Mouse (Mus musculus) CH12.LX (cell line): ENCODE results near the gene Mapk11. TPM values are rescaled to one million over a fixed set of nuclear protein-coding genes. Genes with fewer than 3 reads are reported as not detected.

ENCODE experiments used
- DNase-seq: peaks from one replicate; pipeline ENCODE4 v3.0.0-alpha.2; 2013; ENCODE audit errors: extremely low read depth
- H3K27ac ChIP-seq: 2 replicates; pipeline ENCODE4 v1.5.1; 2012; ENCODE audit warnings: low read depth, mild to moderate bottlenecking, control low read depth, moderate library complexity; ENCODE audit not compliant: insufficient read depth
- H3K27me3 ChIP-seq: replicated peaks from 2 replicates; pipeline ENCODE3; 2012; ENCODE audit warnings: inconsistent platforms
- H3K36me3 ChIP-seq, 2 experiments: replicated peaks in 1 of 2; 2 replicates each; pipeline versions ENCODE3 to v1.6.1; 2012; ENCODE audit warnings: inconsistent platforms in 1 of 2, low read length in 1 of 2, mild to moderate bottlenecking in 1 of 2, mixed read lengths in 1 of 2, moderate library complexity in 1 of 2; ENCODE audit not compliant: control insufficient read depth in 1 of 2, insufficient read depth in 1 of 2
- H3K4me1 ChIP-seq, 2 experiments: 2 replicates each; pipeline ENCODE4 v1.6.1; 2012; ENCODE audit warnings: inconsistent platforms in 1 of 2, moderate library complexity in 1 of 2; ENCODE audit not compliant: insufficient read depth in 2 of 2, control insufficient read depth in 1 of 2
- H3K4me2 ChIP-seq: 2 replicates; pipeline ENCODE4 v1.6.1; 2012; ENCODE audit warnings: low read depth, mild to moderate bottlenecking, control low read depth; ENCODE audit not compliant: poor library complexity, insufficient read depth, severe bottlenecking
- H3K4me3 ChIP-seq, 3 experiments: fragments of 150-350 bp in 1 of 3; sonication (generic) in 1 of 3; replicated peaks in 1 of 3; 2 replicates each; pipeline versions ENCODE3 to v1.5.1; 2011 to 2012; ENCODE audit warnings: low read depth in 2 of 3, low read length in 2 of 3, mild to moderate bottlenecking in 2 of 3, moderate library complexity in 2 of 3, control low read depth in 1 of 3, improper control_type of control experiment in 1 of 3, inconsistent platforms in 1 of 3, mixed read lengths in 1 of 3; ENCODE audit not compliant: poor library complexity in 1 of 3
- H3K79me2 ChIP-seq: replicated peaks from 2 replicates; pipeline ENCODE4 v1.6.1; 2012; ENCODE audit warnings: mild to moderate bottlenecking, moderate library complexity; ENCODE audit not compliant: control insufficient read depth, poor library complexity, insufficient read depth, severe bottlenecking; ENCODE audit errors: extremely low read depth
- H3K9ac ChIP-seq: 2 replicates; pipeline ENCODE4 v1.6.1; 2012; ENCODE audit warnings: low read depth, mild to moderate bottlenecking, control low read depth, moderate library complexity; ENCODE audit not compliant: insufficient read depth
- H3K9me3 ChIP-seq: replicated peaks from 2 replicates; pipeline ENCODE3; 2012; ENCODE audit warnings: low read length, inconsistent platforms, mixed read lengths
- BHLHE40 ChIP-seq: IDR thresholded peaks from 2 replicates; pipeline ENCODE4 v1.6.1; 2011; ENCODE audit warnings: mild to moderate bottlenecking, low read depth, low read length, improper control_type of control experiment
- IRF4 ChIP-seq: IDR thresholded peaks from 2 replicates; pipeline ENCODE4 v1.6.1; 2014; ENCODE audit warnings: low read depth, mild to moderate bottlenecking, inconsistent platforms, low read length, improper control_type of control experiment
- JUN ChIP-seq: IDR thresholded peaks from 2 replicates; pipeline ENCODE4 v1.6.1; 2011; ENCODE audit warnings: low read depth, mild to moderate bottlenecking, low read length, improper control_type of control experiment, moderate library complexity; ENCODE audit not compliant: insufficient read depth
- MAZ ChIP-seq: IDR thresholded peaks from 2 replicates; pipeline ENCODE4 v1.6.1; 2012; ENCODE audit warnings: low read depth, mild to moderate bottlenecking, inconsistent platforms, low read length, improper control_type of control experiment, moderate library complexity
- MEF2A ChIP-seq: IDR thresholded peaks from 2 replicates; pipeline ENCODE4 v1.6.1; 2014; ENCODE audit warnings: low read depth, mild to moderate bottlenecking, inconsistent platforms, low read length, improper control_type of control experiment, borderline replicate concordance
- MXI1 ChIP-seq: IDR thresholded peaks from 2 replicates; pipeline ENCODE4 v1.6.1; 2011; ENCODE audit warnings: mild to moderate bottlenecking, low read depth, low read length, improper control_type of control experiment
- RCOR1 ChIP-seq: conservative IDR thresholded peaks from 2 replicates; pipeline ENCODE4 v1.6.1; 2012; ENCODE audit warnings: low read depth, mild to moderate bottlenecking, inconsistent platforms, low read length, improper control_type of control experiment
- UBTF ChIP-seq: IDR thresholded peaks from 2 replicates; pipeline ENCODE4 v1.6.1; 2012; ENCODE audit warnings: low read depth, mild to moderate bottlenecking, inconsistent platforms, low read length, improper control_type of control experiment, moderate library complexity
- ZKSCAN1 ChIP-seq: IDR thresholded peaks from 2 replicates; pipeline ENCODE4 v1.6.1; 2012; ENCODE audit warnings: low read depth, inconsistent platforms, low read length, improper control_type of control experiment, borderline replicate concordance
- ZMIZ1 ChIP-seq: IDR thresholded peaks from 2 replicates; pipeline ENCODE4 v1.6.1; 2012; ENCODE audit warnings: low read depth, mild to moderate bottlenecking, inconsistent platforms, low read length, improper control_type of control experiment
- dilution Hi-C: fragments of 300-500 bp; cut with MboI; formaldehyde crosslinking; loops from 2 replicates; pipeline ENCODE4 v1.14.3; 2020; ENCODE audit warnings: low sequenced_read_pairs; ENCODE audit not compliant: extremely low pct_unique_long_range_greater_than_20kb, extremely low pct_ligation_motif_present
- in situ Hi-C: fragments of 300-500 bp; cut with MboI; formaldehyde crosslinking; loops from 3 replicates; pipeline ENCODE4 v1.14.3; 2019; ENCODE audit warnings: low sequenced_read_pairs, low pct_ligation_motif_present, low pct_unique_long_range_greater_than_20kb, mixed read lengths
- polyA plus RNA-seq: library from polyadenylated mRNA; unstranded; fragments of >175 nt; gene quantifications from 2 replicates; pipeline ENCODE4 v1.2.1, GENCODE M21; 2012; ENCODE audit warnings: low read depth; ENCODE audit not compliant: insufficient read length
- total RNA-seq, 2 experiments: library from RNA; depleted of rRNA; stranded (reverse); fragments of 300-350 nt in 1 of 2; fragments of >200 nt in 1 of 2; gene quantifications; 2 replicates each; pipeline ENCODE4 v1.2.3; 2012 to 2014

Mapk11 gene
- total and polyA plus RNA-seq, 3 experiments, result 3.9 to 11.4 (median 5.3) TPM

DNA sequence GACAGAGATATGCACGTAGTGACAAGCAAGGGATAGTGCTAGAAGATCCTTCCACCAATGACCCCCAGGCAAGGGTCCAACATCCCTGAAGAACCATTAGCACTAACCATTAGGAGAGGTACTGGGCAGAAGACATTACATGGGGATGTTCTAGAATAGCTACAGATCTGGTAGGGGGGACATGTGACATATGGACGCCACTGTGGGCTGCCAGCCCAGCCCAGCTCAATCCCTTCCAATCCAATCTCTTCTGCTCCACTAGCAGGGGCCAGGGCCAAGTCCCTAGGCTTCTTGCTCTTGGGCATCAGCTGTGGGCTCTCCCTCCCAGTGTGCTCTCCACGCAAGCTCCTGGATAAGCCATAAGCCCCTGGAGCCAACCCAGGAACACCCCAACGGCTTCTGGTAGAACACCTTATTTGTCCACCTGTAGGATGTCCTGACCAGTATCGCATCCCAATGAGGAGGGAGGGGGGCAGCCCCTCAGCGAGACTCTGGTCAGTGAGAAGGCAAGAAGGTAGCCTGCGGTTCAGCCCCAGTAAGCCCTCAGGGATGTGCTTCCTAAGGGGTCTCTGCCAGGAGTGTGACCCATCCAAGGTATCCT is 28.9 kb upstream of the Mapk11 start:
- dilution Hi-C loops, result no loop called here
- no peak for DNase-seq
- peaks cover 8% of the 10 kb centered on the region for H3K9me3 ChIP-seq
- peak overlapping the region; percentile 38; the same call in 1 of the 2 replicates for H3K27ac ChIP-seq
- 0 out of 2 replicates have a peak, but pooled peaks cover 3% of the 10 kb centered on the region for H3K79me2 ChIP-seq
- in situ Hi-C loops, result no loop called here
- peak overlapping the region in 1 of 3 experiments; percentile 77 for H3K4me3 ChIP-seq
- peaks cover 1% of the 10 kb centered on the region for H3K27me3 ChIP-seq
- peaks cover 0 to 18% of the 10 kb centered on the region in 2 experiments for H3K36me3 ChIP-seq
- H3K4me2 ChIP-seq, result peak overlapping the region; percentile 92
- no peak for TF ChIP-seq JUN
- TF ChIP-seq MXI1, result 0 out of 2 replicates have a peak, but pooled peaks have one; percentile 4
- no peak overlapping the region; the same call in 1 of the 2 replicates for H3K9ac ChIP-seq
- peaks cover 22 to 56% of the 10 kb centered on the region in 2 experiments for H3K4me1 ChIP-seq

DNA sequence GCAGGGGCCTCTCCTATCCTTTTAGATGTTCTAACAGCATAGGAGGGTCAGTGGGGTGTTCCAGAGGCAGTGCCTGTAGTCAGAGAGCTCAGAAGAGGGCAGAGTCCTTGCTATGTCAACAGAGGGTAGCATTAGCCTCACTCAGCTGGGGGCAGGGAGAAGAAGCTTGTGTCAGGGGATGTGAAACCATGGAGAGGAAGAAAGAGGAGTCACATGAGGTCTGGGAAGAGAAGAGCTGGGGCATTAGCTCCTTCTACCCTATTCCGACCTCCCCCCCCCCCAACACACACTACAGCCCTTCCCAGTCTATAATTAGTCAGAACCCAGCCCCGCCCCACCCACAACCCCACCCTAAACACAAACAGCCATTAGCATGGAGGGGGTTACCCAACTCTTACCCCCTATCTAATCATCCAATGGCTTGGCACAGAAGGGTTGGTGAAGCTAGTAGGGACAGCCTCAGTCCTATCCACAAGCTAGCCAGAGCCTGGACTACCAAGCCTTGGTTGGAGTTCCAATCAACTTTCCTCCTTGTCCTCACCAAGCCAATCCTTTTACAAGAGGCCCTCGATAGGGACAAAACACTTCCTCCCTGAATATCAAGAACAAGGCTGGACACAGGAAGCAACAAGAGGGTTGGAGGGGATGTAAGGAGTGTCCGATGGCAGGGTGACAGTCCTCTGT is 28.3 kb upstream of the Mapk11 start:
- H3K9me3 ChIP-seq, result peaks cover 8% of the 10 kb centered on the region
- TF ChIP-seq UBTF, result 0 out of 2 replicates have a peak, but pooled peaks have one; percentile 2
- 0 out of 2 replicates have a peak, but pooled peaks have one; percentile 30 for TF ChIP-seq MXI1
- TF ChIP-seq ZMIZ1, result no peak
- TF ChIP-seq RCOR1, result no peak
- peak; percentile 59 for TF ChIP-seq BHLHE40
- no peak for TF ChIP-seq ZKSCAN1
- peak; percentile 34; the same call in 1 of the 2 replicates for TF ChIP-seq MAZ
- TF ChIP-seq MEF2A, result 0 out of 2 replicates have a peak, but pooled peaks have one; percentile 18
- TF ChIP-seq IRF4, result peak; percentile 65
- peaks cover 1% of the 10 kb centered on the region for H3K27me3 ChIP-seq
- DNase-seq, result peak; percentile 52
- peaks cover 0 to 14% of the 10 kb centered on the region in 2 experiments for H3K36me3 ChIP-seq
- H3K79me2 ChIP-seq, result 0 out of 2 replicates have a peak, but pooled peaks cover 3% of the 10 kb centered on the region
- in situ Hi-C loops (no loop called here), dilution Hi-C loops (no loop called here)
- H3K4me1 ChIP-seq, result peaks cover 22 to 59% of the 10 kb centered on the region in 2 experiments
- peak overlapping the region; percentile 92 for H3K4me2 ChIP-seq
- H3K27ac ChIP-seq, result peak overlapping the region; percentile 38; the same call in 1 of the 2 replicates
- peak overlapping the region; percentile 11; the same call in 1 of the 2 replicates for H3K9ac ChIP-seq
- H3K4me3 ChIP-seq, result peak overlapping the region in 1 of 3 experiments; percentile 77
